Mouse (Mus musculus): ENCODE data around the gene Pla2g3. TPM values are rescaled to one million over a fixed set of nuclear protein-coding genes. Genes with fewer than 3 reads are reported as not detected.

The Pla2g3 gene
- polyA plus RNA-seq, 1 experiment: 0.11 TPM

- H3K4me1 ChIP-seq: peaks cover 23% of the 10 kb centered on the region
- H3K9me3 ChIP-seq: no peaks in the 10 kb centered on the region
- no peaks in the 10 kb centered on the region for H3K27me3 ChIP-seq (replicated peaks)
- no peak overlapping the region for H3K4me3 ChIP-seq (replicated peaks)
- H3K36me3 ChIP-seq (replicated peaks; ENCODE audit: low read length): peaks cover 29% of the 10 kb centered on the region
- TF ChIP-seq GATA1 (IDR thresholded peaks at IDR 0.05; ENCODE audit: borderline replicate concordance, low read length): no peak
These were observed 31.7 kb upstream of the Pla2g3 start for GRCm38 (mm10) chr11:3456354-3456753.

GRCm38 (mm10) chr11:3458428-3459104, 29.5 kb upstream of the Pla2g3 start:
- H3K36me3 ChIP-seq (replicated peaks; ENCODE audit: low read length): peaks cover 29% of the 10 kb centered on the region
- TF ChIP-seq GATA1 (IDR thresholded peaks at IDR 0.05; ENCODE audit: borderline replicate concordance, low read length) (no peak), FLI1 (IDR thresholded peaks at IDR 0.05; ENCODE audit: low read length) (no peak)

GRCm38 (mm10) chr11:3459105-3459468, 29.0 kb upstream of the Pla2g3 start:
- H3K9me3 ChIP-seq: no peaks in the 10 kb centered on the region
- no peak overlapping the region for H3K4me3 ChIP-seq (replicated peaks)
- H3K36me3 ChIP-seq (replicated peaks; ENCODE audit: low read length): peaks cover 26% of the 10 kb centered on the region
- no peaks in the 10 kb centered on the region for H3K27me3 ChIP-seq (replicated peaks)
- TF ChIP-seq GATA1 (IDR thresholded peaks at IDR 0.05; ENCODE audit: borderline replicate concordance, low read length) (no peak), FLI1 (IDR thresholded peaks at IDR 0.05; ENCODE audit: low read length) (no peak)
- H3K4me1 ChIP-seq: peaks cover 11% of the 10 kb centered on the region

More at GRCm38 (mm10) chr11:3458428-3459104, 29.5 kb upstream of the Pla2g3 start:
- no peaks in the 10 kb centered on the region for H3K27me3 ChIP-seq (replicated peaks)
- H3K4me3 ChIP-seq (replicated peaks): no peak overlapping the region
- H3K9me3 ChIP-seq: no peaks in the 10 kb centered on the region
- H3K4me1 ChIP-seq: peaks cover 15% of the 10 kb centered on the region

- peaks cover 23% of the 10 kb centered on the region for H3K4me1 ChIP-seq
- no peak overlapping the region for H3K4me3 ChIP-seq (replicated peaks)
- no peaks in the 10 kb centered on the region for H3K27me3 ChIP-seq (replicated peaks)
- no peaks in the 10 kb centered on the region for H3K9me3 ChIP-seq
- H3K36me3 ChIP-seq (replicated peaks; ENCODE audit: low read length): no peaks in the 10 kb centered on the region
- TF ChIP-seq GATA1 (IDR thresholded peaks at IDR 0.05; ENCODE audit: borderline replicate concordance, low read length): no peak
- no peak for TF ChIP-seq FLI1 (IDR thresholded peaks at IDR 0.05; ENCODE audit: low read length)
These were observed 25.2 kb upstream of the Pla2g3 start for GRCm38 (mm10) chr11:3462846-3463245.

- peaks cover 6% of the 10 kb centered on the region for H3K27me3 ChIP-seq (replicated peaks)
- H3K4me1 ChIP-seq: peaks cover 33% of the 10 kb centered on the region
- H3K36me3 ChIP-seq (replicated peaks; ENCODE audit: low read length): no peaks in the 10 kb centered on the region
- no peak overlapping the region for H3K4me3 ChIP-seq (replicated peaks)
- TF ChIP-seq FLI1 (IDR thresholded peaks at IDR 0.05; ENCODE audit: low read length) (no peak), GATA1 (IDR thresholded peaks at IDR 0.05; ENCODE audit: borderline replicate concordance, low read length) (no peak)
- peaks cover 7% of the 10 kb centered on the region for H3K9me3 ChIP-seq
These were observed 16.6 kb upstream of the Pla2g3 start for GRCm38 (mm10) chr11:3471448-3471850.

- H3K36me3 ChIP-seq (replicated peaks; ENCODE audit: low read length): no peaks in the 10 kb centered on the region
- TF ChIP-seq GATA1 (IDR thresholded peaks at IDR 0.05; ENCODE audit: borderline replicate concordance, low read length) (no peak), FLI1 (IDR thresholded peaks at IDR 0.05; ENCODE audit: low read length) (no peak)
- peaks cover 6% of the 10 kb centered on the region for H3K27me3 ChIP-seq (replicated peaks)
- no peak overlapping the region for H3K4me3 ChIP-seq (replicated peaks)
- H3K4me1 ChIP-seq: peaks cover 25% of the 10 kb centered on the region
- H3K9me3 ChIP-seq: peaks cover 7% of the 10 kb centered on the region
These were observed 15.6 kb upstream of the Pla2g3 start for GRCm38 (mm10) chr11:3472484-3472883.

GRCm38 (mm10) chr11:3474480-3475115, 13.5 kb upstream of the Pla2g3 start:
- H3K27me3 ChIP-seq (replicated peaks): peaks cover 6% of the 10 kb centered on the region
- peaks cover 7% of the 10 kb centered on the region for H3K9me3 ChIP-seq
- H3K36me3 ChIP-seq (replicated peaks; ENCODE audit: low read length): no peaks in the 10 kb centered on the region
- peaks cover 24% of the 10 kb centered on the region for H3K4me1 ChIP-seq
- no peak overlapping the region for H3K4me3 ChIP-seq (replicated peaks)
- no peak for TF ChIP-seq FLI1 (IDR thresholded peaks at IDR 0.05; ENCODE audit: low read length)
- TF ChIP-seq GATA1 (IDR thresholded peaks at IDR 0.05; ENCODE audit: borderline replicate concordance, low read length): no peak

- Histone ChIP-seq H3K27me3 (replicated peaks) (peaks cover 6% of the 10 kb centered on the region), H3K36me3 (replicated peaks; ENCODE audit: low read length) (no peaks in the 10 kb centered on the region), H3K4me1 (peaks cover 22% of the 10 kb centered on the region), H3K4me3 (replicated peaks) (no peak overlapping the region), H3K9me3 (peaks cover 7% of the 10 kb centered on the region)
- no peak for TF ChIP-seq FLI1 (IDR thresholded peaks at IDR 0.05; ENCODE audit: low read length)
These were observed 12.6 kb upstream of the Pla2g3 start for GRCm38 (mm10) chr11:3475489-3475888.

GRCm38 (mm10) chr11:3483980-3484642, 4.0 kb upstream of the Pla2g3 start:
- H3K36me3 ChIP-seq (replicated peaks; ENCODE audit: low read length): no peaks in the 10 kb centered on the region
- no peak overlapping the region for H3K4me3 ChIP-seq (replicated peaks)
- no peak for TF ChIP-seq GATA1 (IDR thresholded peaks at IDR 0.05; ENCODE audit: borderline replicate concordance, low read length)
- no peak for TF ChIP-seq FLI1 (IDR thresholded peaks at IDR 0.05; ENCODE audit: low read length)
- H3K4me1 ChIP-seq: peaks cover 40% of the 10 kb centered on the region
- peaks cover 52% of the 10 kb centered on the region for H3K27me3 ChIP-seq (replicated peaks)
- no peaks in the 10 kb centered on the region for H3K9me3 ChIP-seq

- TF ChIP-seq GATA1 (IDR thresholded peaks at IDR 0.05; ENCODE audit: borderline replicate concordance, low read length) (no peak), FLI1 (IDR thresholded peaks at IDR 0.05; ENCODE audit: low read length) (no peak)
- Histone ChIP-seq H3K4me3 (replicated peaks) (no peak overlapping the region), H3K36me3 (replicated peaks; ENCODE audit: low read length) (no peaks in the 10 kb centered on the region), H3K27me3 (replicated peaks) (peaks cover 60% of the 10 kb centered on the region), H3K4me1 (peaks cover 44% of the 10 kb centered on the region), H3K9me3 (no peaks in the 10 kb centered on the region)
These were observed 1.7 kb upstream of the Pla2g3 start for GRCm38 (mm10) chr11:3486349-3486748.
